Mouse (Mus musculus) MN1 (cell line): ENCODE results near the gene Vps11.

Experiments
- DNase-seq: peaks from one replicate; pipeline ENCODE4 v3.0.0-alpha.2; 2016; ENCODE audit warnings: low spot score

Gene Vps11

DNA sequence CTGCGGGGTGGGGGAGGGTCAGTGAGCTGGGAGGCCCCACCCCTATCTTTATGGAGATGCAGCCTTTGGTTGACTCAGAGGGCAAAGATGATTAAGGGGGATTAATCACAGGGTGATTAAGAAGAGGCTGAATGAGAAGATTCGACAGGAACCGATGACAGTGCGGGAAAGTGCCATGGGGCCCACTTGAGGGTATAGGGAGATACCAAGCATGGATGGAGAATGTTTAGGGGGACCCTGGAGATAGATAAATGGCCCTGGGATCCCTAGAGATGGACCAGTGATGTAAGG is 47.3 kb downstream of the Vps11 start:
- no peak for DNase-seq

DNA sequence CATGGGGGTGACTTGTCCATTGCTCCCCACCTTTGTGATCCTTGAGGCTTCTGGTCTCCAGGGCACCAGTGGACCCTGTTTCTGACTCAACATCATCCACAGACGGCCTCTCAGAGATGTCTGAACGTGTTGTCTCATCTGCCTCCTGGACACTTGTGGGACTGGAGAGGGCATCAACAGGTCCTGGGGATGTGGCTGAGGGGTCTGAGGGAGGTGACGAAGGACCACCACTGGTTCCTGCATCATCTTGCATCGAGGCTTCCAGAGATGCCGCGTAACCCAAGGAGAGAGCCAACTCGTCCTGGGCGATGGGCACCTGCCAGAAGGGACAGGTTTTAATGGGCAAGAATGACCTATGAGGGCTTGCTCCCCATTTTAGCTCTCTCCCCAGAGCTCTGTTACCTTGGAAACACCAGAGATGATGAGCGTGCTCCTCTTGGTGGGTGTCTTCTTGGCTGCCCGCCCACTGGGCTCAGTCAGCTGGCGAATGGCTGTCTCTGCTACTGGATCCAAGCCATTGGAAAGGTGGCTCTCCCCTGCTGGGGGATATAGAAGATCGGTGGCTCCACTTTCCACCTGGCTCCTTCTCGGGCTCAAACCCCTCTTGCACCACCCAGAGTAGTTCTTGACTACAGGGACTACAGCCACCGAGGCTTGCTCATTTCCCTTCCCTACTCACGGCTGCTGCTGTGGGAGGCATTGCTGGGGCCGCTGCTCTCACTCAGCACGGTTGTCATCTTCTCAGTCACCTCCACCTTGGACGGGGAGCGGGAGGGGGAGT is 47.8 kb downstream of the Vps11 start:
- no peak for DNase-seq

- DNase-seq, result no peak
Observed at GRCm38 (mm10) chr9:44311136-44312134, 50.0 kb downstream of the Vps11 start.

- no peak for DNase-seq
Observed at GRCm38 (mm10) chr9:44310750-44311135, 50.7 kb downstream of the Vps11 start.

DNA sequence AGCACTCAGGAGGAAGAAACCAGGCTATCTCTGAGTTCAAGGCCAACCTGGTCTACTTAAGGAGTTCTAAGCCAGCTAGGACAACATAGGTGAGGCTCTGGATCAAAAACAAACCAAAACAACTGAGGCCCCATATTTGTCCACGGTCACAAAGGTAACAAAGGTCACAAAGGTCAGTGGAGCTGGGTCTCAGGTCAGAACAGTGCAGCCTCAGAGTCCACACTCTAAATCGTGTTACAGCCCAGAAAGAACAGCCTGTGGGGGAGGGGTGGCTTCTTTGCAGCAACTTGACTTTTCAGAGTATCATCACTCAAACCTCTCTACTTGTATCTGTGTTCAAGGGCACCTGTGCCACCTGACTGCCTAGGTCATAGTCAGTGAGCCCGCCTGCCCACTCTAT is 51.7 kb downstream of the Vps11 start:
- DNase-seq, result no peak

DNA sequence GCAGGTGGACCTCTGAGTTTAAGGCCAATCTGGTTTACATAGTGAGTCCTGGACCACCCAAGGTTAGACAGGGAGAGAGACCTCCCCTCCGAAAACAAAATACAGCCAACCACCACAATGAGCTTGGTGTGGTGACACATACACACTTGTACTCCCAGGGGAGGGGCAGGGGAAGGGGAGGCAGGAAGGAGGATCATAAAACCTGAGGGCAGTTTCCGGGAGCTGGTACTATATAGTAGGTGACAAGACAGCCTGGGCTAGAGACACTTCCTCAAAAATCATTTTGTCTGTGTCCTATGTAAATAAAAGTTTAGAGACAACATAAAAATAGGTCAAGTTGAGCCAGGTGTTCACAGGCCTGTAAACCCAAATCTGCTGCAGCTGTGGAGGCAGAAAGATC is 54.2 kb downstream of the Vps11 start:
- DNase-seq, result no peak

DNA sequence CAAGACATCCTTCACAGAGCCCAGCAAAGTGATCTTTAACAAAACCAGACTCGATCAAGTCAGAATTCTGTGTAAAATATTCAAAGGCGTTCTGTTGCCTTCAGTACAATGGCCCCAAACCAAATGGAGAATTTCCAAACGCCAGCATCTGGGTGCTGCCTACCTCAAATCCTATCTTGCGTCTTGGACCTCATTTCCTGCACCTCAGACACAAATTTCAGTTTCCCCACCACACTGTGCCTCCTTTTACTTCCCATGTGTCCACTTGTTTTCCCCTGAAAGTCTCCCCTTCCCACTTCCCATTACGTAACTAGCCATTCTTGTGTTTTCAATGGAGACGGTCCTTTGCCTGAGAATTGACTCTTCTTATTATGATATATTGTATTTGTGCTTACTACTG is 54.9 kb downstream of the Vps11 start:
- DNase-seq, result no peak

GRCm38 (mm10) chr9:44305466-44306079 is 55.9 kb downstream of the Vps11 start, which contains the start of gene Hinfp:
TSS of gene Hinfp (minus strand) at chr9:44305671.
- peak; percentile 100 for DNase-seq

- DNase-seq, result peak; percentile 34
Observed at GRCm38 (mm10) chr9:44300001-44300400, 61.5 kb downstream of the Vps11 start.
